Mouse (Mus musculus): ENCODE measurements around the gene Hcst. TPM values are rescaled to one million over a fixed set of nuclear protein-coding genes. Genes with fewer than 3 reads are reported as not detected.

The Hcst gene
- polyA plus RNA-seq, 1 experiment from 2014 or later, result 0.91 TPM

Other genes with a start within 250 kb of the Hcst start
- 3.7 and 4.7 TPM in 2 replicates for gene Cox7a1, start 235.7 kb downstream of the Hcst start, polyA plus RNA-seq (2015; fragmentation: Nextera tagmentation; extraction: Ambion mirVana)
- 92.0 and 110 TPM in 2 replicates for gene Capns1, start 221.0 kb downstream of the Hcst start, polyA plus RNA-seq (2015; fragmentation: Nextera tagmentation; extraction: Ambion mirVana)
- 180 and 201 TPM in 2 replicates for gene Polr2i, start 187.9 kb downstream of the Hcst start, polyA plus RNA-seq (2015; fragmentation: Nextera tagmentation; extraction: Ambion mirVana)
- gene Tbcb, start 187.6 kb downstream of the Hcst start, polyA plus RNA-seq (2015; fragmentation: Nextera tagmentation; extraction: Ambion mirVana), result 213 and 214 TPM in 2 replicates
- gene Ovol3, start 184.1 kb downstream of the Hcst start, polyA plus RNA-seq (2015; fragmentation: Nextera tagmentation; extraction: Ambion mirVana), result 0.30 TPM in 1 of 2 replicates, not detected in the other
- gene Thap8, start 139.8 kb downstream of the Hcst start, polyA plus RNA-seq (2015; fragmentation: Nextera tagmentation; extraction: Ambion mirVana), result 0.15 and 0.59 TPM in 2 replicates
- 6.4 and 8.3 TPM in 2 replicates for gene Wdr62, start 139.4 kb downstream of the Hcst start, polyA plus RNA-seq (2015; fragmentation: Nextera tagmentation; extraction: Ambion mirVana)
- gene Clip3, start 128.1 kb downstream of the Hcst start, polyA plus RNA-seq (2015; fragmentation: Nextera tagmentation; extraction: Ambion mirVana), result 60.7 and 61.0 TPM in 2 replicates
- gene Alkbh6, start 111.1 kb downstream of the Hcst start, polyA plus RNA-seq (2015; fragmentation: Nextera tagmentation; extraction: Ambion mirVana), result 91.8 and 104 TPM in 2 replicates
- 54.6 and 59.4 TPM in 2 replicates for gene Syne4, start 105.0 kb downstream of the Hcst start, polyA plus RNA-seq (2015; fragmentation: Nextera tagmentation; extraction: Ambion mirVana)
- gene E130208F15Rik, start 98.1 kb downstream of the Hcst start, polyA plus RNA-seq (2015; fragmentation: Nextera tagmentation; extraction: Ambion mirVana), result 5.1 TPM in 1 of 2 replicates, not detected in the other
- gene Sdhaf1, start 96.0 kb downstream of the Hcst start, polyA plus RNA-seq (2015; fragmentation: Nextera tagmentation; extraction: Ambion mirVana), result 19.2 and 22.5 TPM in 2 replicates
- gene Lrfn3, start 57.1 kb downstream of the Hcst start, polyA plus RNA-seq (2015; fragmentation: Nextera tagmentation; extraction: Ambion mirVana), result 5.8 and 7.5 TPM in 2 replicates
- 38.9 and 40.9 TPM in 2 replicates for gene Tyrobp, start 6.1 kb downstream of the Hcst start, polyA plus RNA-seq (2015; fragmentation: Nextera tagmentation; extraction: Ambion mirVana)
- gene Nfkbid, start 1.9 kb upstream of the Hcst start, polyA plus RNA-seq (2015; fragmentation: Nextera tagmentation; extraction: Ambion mirVana), result 1.8 and 2.5 TPM in 2 replicates
- gene Aplp1, start 25.7 kb upstream of the Hcst start, polyA plus RNA-seq (2015; fragmentation: Nextera tagmentation; extraction: Ambion mirVana), result 53.4 and 54.1 TPM in 2 replicates
- 0.17 and 0.52 TPM in 2 replicates for gene Kirrel2, start 37.8 kb upstream of the Hcst start, polyA plus RNA-seq (2015; fragmentation: Nextera tagmentation; extraction: Ambion mirVana)
- gene Nphs1, start 38.5 kb upstream of the Hcst start, polyA plus RNA-seq (2015; fragmentation: Nextera tagmentation; extraction: Ambion mirVana), result 0.13 and 0.36 TPM in 2 replicates
- gene Prodh2, start 73.8 kb upstream of the Hcst start, polyA plus RNA-seq (2015; fragmentation: Nextera tagmentation; extraction: Ambion mirVana), result 0.73 TPM in 1 of 2 replicates, not detected in the other
- gene Arhgap33, start 115.2 kb upstream of the Hcst start, polyA plus RNA-seq (2015; fragmentation: Nextera tagmentation; extraction: Ambion mirVana), result 16.4 and 17.5 TPM in 2 replicates
- 16.5 and 21.0 TPM in 2 replicates for gene Hspb6, start 132.3 kb upstream of the Hcst start, polyA plus RNA-seq (2015; fragmentation: Nextera tagmentation; extraction: Ambion mirVana)
- gene Proser3, start 132.4 kb upstream of the Hcst start, polyA plus RNA-seq (2015; fragmentation: Nextera tagmentation; extraction: Ambion mirVana), result 15.8 and 17.4 TPM in 2 replicates
- 44.1 and 47.7 TPM in 2 replicates for gene Lin37, start 140.0 kb upstream of the Hcst start, polyA plus RNA-seq (2015; fragmentation: Nextera tagmentation; extraction: Ambion mirVana)
- gene U2af1l4, start 143.4 kb upstream of the Hcst start, polyA plus RNA-seq (2015; fragmentation: Nextera tagmentation; extraction: Ambion mirVana), result 97.0 and 104 TPM in 2 replicates
- gene Gm49396, start 143.5 kb upstream of the Hcst start, polyA plus RNA-seq (2015; fragmentation: Nextera tagmentation; extraction: Ambion mirVana), result 14.9 and 15.4 TPM in 2 replicates
- gene Psenen, start 143.8 kb upstream of the Hcst start, polyA plus RNA-seq (2015; fragmentation: Nextera tagmentation; extraction: Ambion mirVana), result 131 and 138 TPM in 2 replicates
- gene Igflr1, start 145.6 kb upstream of the Hcst start, polyA plus RNA-seq (2015; fragmentation: Nextera tagmentation; extraction: Ambion mirVana), result 4.3 and 4.8 TPM in 2 replicates
- 9.3 and 13.8 TPM in 2 replicates for gene Kmt2b, start 168.9 kb upstream of the Hcst start, polyA plus RNA-seq (2015; fragmentation: Nextera tagmentation; extraction: Ambion mirVana)
- gene Zbtb32, start 179.1 kb upstream of the Hcst start, polyA plus RNA-seq (2015; fragmentation: Nextera tagmentation; extraction: Ambion mirVana), result 0.27 and 0.29 TPM in 2 replicates
- gene Upk1a, start 193.0 kb upstream of the Hcst start, polyA plus RNA-seq (2015; fragmentation: Nextera tagmentation; extraction: Ambion mirVana), result 0.28 and 0.55 TPM in 2 replicates
- 818 and 841 TPM in 2 replicates for gene Cox6b1, start 206.3 kb upstream of the Hcst start, polyA plus RNA-seq (2015; fragmentation: Nextera tagmentation; extraction: Ambion mirVana)
- not detected in 2 replicates for gene Etv2, start 216.0 kb upstream of the Hcst start, polyA plus RNA-seq (2015; fragmentation: Nextera tagmentation; extraction: Ambion mirVana)
- gene Rbm42, start 230.5 kb upstream of the Hcst start, polyA plus RNA-seq (2015; fragmentation: Nextera tagmentation; extraction: Ambion mirVana), result 128 and 139 TPM in 2 replicates
- 51.0 and 51.3 TPM in 2 replicates for gene Haus5, start 245.1 kb upstream of the Hcst start, polyA plus RNA-seq (2015; fragmentation: Nextera tagmentation; extraction: Ambion mirVana)

Measured in embryonic facial prominence, embryonic 13.5 days (tissue).